Mouse (Mus musculus): ENCODE measurements at regions not wholly inside any gene's neighbourhood (a gene's known extent, or its start where the extent isn't known, plus 50 kb on each side); places are given as distances from the start of the nearest gene placed in this dataset.

GRCm38 (mm10) chr11:34975771-34976302 is 142.4 kb upstream of the Spdl1 start:
- DNase-seq (ENCODE audit: low spot score) = no peak

DNA sequence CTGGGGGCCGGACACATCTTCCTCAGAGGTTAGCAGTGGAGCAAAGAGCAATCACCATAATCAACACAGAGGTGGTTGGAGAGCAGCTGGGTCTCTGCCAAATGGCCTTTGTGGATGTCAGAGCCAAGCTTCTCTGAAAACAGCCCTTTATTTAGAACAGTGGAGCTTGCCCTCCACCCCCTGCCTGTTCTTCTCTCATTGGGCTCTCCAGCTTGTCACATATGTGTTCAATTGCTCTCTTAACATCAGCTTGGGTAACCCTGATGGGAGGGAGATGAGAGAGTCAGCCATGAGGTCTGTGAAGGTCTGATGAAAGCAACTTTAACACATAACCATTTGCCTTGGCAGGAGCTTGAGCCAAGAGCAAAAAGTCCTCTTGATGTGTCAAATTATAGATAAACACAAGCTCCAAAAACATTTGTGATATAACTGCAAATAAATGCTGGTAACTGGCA is 140.1 kb upstream of the Spdl1 start:
- DNase-seq (ENCODE audit: low spot score) = no peak

DNA sequence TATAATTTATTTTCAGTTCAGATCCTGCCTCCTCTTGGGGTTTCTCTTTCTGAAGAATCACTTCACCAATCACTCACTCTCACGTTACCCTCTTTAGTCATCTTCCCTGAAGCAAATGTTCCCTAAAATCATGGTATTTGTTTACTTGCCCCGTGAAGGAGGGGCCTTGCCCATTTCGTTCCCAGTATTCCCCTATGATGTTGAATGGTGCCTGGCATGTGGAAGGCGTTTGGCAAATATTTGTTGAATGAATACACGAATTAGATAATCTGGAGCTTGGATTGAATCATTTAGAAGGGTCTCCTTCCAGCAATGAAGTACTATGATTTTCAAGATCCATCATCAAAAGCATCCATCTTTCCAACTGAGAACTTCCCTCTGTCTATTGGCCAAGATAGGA is 139.6 kb upstream of the Spdl1 start:
- DNase-seq (ENCODE audit: low spot score) = no peak

GRCm38 (mm10) chr11:34959291-34959690 is 125.8 kb upstream of the Spdl1 start:
- DNase-seq (ENCODE audit: low spot score) = no peak

- no peak for DNase-seq (ENCODE audit: low spot score)
Measured at GRCm38 (mm10) chr11:34941486-34942456, 108.3 kb upstream of the Spdl1 start.

- DNase-seq (ENCODE audit: low spot score) = no peak
Measured at GRCm38 (mm10) chr11:34940151-34940550, 106.7 kb upstream of the Spdl1 start.

GRCm38 (mm10) chr11:34939002-34939401 is 105.6 kb upstream of the Spdl1 start:
- DNase-seq (ENCODE audit: low spot score) = no peak

GRCm38 (mm10) chr11:34932191-34932590 is 98.8 kb upstream of the Spdl1 start:
- no peak for DNase-seq (ENCODE audit: low spot score)

- DNase-seq (ENCODE audit: low spot score) = no peak
Measured at GRCm38 (mm10) chr11:34917175-34917574, 83.7 kb upstream of the Spdl1 start.

DNA sequence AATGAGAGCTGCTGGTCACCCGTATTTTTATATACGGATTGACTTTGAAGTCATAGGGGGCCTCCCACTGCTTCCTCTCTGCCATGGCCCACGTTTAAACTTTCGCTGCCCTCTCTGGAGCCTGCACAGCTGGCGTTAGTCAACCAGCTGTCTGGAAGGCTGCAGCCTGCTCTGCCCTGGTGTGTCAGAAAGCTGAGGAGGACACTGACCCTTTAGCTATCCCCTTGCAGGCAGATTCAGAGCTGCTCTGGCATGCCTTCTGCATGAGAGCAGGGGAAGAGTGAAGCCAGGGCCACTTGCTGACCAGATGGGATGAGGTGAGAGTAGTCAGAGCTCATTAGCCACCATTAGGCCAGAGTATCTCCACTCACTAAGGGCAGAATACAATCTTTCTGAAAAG is 76.4 kb upstream of the Spdl1 start:
- DNase-seq (ENCODE audit: low spot score) = no peak

- DNase-seq (ENCODE audit: low spot score) = no peak
Measured at GRCm38 (mm10) chr11:34904271-34904670, 70.8 kb upstream of the Spdl1 start.

DNA sequence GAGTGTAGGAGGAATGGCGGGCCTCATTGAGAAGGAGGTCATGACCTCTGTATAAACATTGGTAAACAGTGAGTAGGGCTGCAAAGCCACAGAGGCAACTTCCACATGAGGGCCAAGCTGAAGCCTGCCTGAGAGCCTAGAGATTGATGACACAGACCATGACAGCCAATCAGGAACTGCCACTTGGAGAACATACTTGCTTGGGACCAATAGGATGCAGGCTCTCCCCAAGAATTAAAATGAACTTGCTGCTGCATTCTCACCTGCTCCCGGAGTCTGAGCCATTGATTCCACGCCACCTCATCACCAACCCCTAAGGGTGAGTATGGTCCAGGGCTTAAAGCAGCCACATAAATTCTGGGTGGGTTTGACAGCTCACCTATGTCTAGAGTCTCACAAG is 66.0 kb upstream of the Spdl1 start:
- DNase-seq (ENCODE audit: low spot score) = no peak

- DNase-seq (ENCODE audit: low spot score) = no peak
Measured at GRCm38 (mm10) chr11:34895624-34896023, 62.2 kb upstream of the Spdl1 start.

GRCm38 (mm10) chr11:34888374-34889136 is 55.1 kb upstream of the Spdl1 start:
- no peak for DNase-seq (ENCODE audit: low spot score)

DNA sequence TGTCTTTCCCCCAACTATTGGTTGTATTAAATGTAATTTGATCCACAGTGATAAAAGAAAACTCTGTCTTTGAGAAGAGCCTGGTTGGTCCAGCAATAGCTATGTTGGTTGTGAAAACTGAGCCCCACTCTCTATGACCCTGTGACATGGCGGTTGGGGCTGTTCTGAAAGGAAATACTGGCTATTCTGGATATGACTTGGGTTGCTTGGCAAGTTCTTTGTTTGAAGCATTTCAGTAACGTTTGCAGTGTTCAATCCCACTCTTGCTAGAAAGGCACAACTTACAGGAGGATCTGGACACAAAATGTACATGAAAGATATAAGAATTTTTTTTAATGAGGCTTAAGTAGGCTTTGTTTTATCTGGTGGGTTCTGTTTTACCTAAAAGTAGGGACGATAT is 54.1 kb upstream of the Spdl1 start:
- no peak for DNase-seq (ENCODE audit: low spot score)

Measured in ovary, adult 18-20 months (tissue).